Mouse (Mus musculus): ENCODE results near the gene Itgb6. TPM values are rescaled to one million over a fixed set of nuclear protein-coding genes. Genes with fewer than 3 reads are reported as not detected.

Gene Itgb6
- polyA plus RNA-seq, 1 experiment from 2014 or later = 0.10 TPM

- peak; percentile 66 for ATAC-seq (ENCODE audit: low FRiP score, low read depth)
- Histone ChIP-seq H3K27me3 (peaks cover 26% of the 10 kb centered on the region), H3K36me3 (no peaks in the 10 kb centered on the region)
Observed at GRCm38 (mm10) chr2:60636910-60637761, 85.3 kb downstream of the Itgb6 start.

GRCm38 (mm10) chr2:60636481-60636880 is 86.0 kb downstream of the Itgb6 start:
- 42% methylated on average over 3 of the region's 3 CpGs for WGBS
- Histone ChIP-seq H3K4me3 (no peak overlapping the region), H3K27me3 (peaks cover 26% of the 10 kb centered on the region), H3K4me2 (replicated peaks) (no peak overlapping the region), H3K27ac (replicated peaks) (no peak overlapping the region), H3K4me1 (peaks cover 23% of the 10 kb centered on the region), H3K36me3 (no peaks in the 10 kb centered on the region), H3K9me3 (no peaks in the 10 kb centered on the region), H3K9ac (replicated peaks) (no peak overlapping the region)
- ATAC-seq (ENCODE audit: low FRiP score, low read depth) = peak; percentile 38; the same call in 1 of the 2 replicates

More at GRCm38 (mm10) chr2:60636910-60637761, 85.3 kb downstream of the Itgb6 start:
- Histone ChIP-seq H3K4me1 (peaks cover 23% of the 10 kb centered on the region), H3K4me2 (replicated peaks) (peak overlapping the region; percentile 27), H3K9me3 (no peaks in the 10 kb centered on the region), H3K9ac (replicated peaks) (no peak overlapping the region), H3K4me3 (no peak overlapping the region), H3K27ac (replicated peaks) (no peak overlapping the region)
- WGBS = 48% methylated on average over 20 of the region's 20 CpGs

- H3K36me3 ChIP-seq = no peaks in the 10 kb centered on the region
- ATAC-seq (ENCODE audit: low FRiP score, low read depth) = no peak
- H3K4me1 ChIP-seq = peaks cover 23% of the 10 kb centered on the region
- no peaks in the 10 kb centered on the region for H3K9me3 ChIP-seq
- no peak overlapping the region for H3K9ac ChIP-seq (replicated peaks)
- no peak overlapping the region for H3K4me2 ChIP-seq (replicated peaks)
- H3K4me3 ChIP-seq = no peak overlapping the region
- H3K27ac ChIP-seq (replicated peaks) = no peak overlapping the region
- WGBS = 55% methylated on average over 6 of the region's 6 CpGs
- H3K27me3 ChIP-seq = peaks cover 26% of the 10 kb centered on the region
Observed at GRCm38 (mm10) chr2:60636038-60636437, 86.4 kb downstream of the Itgb6 start.

GRCm38 (mm10) chr2:60632791-60633190 is 89.7 kb downstream of the Itgb6 start:
- Histone ChIP-seq H3K27ac (replicated peaks) (no peak overlapping the region), H3K4me3 (no peak overlapping the region), H3K4me2 (replicated peaks) (no peak overlapping the region), H3K36me3 (no peaks in the 10 kb centered on the region), H3K9me3 (no peaks in the 10 kb centered on the region), H3K4me1 (peaks cover 17% of the 10 kb centered on the region), H3K9ac (replicated peaks) (no peak overlapping the region), H3K27me3 (peaks cover 16% of the 10 kb centered on the region)
- no peak for ATAC-seq (ENCODE audit: low FRiP score, low read depth)
- 86% methylated on average over 2 of the region's 2 CpGs for WGBS

GRCm38 (mm10) chr2:60630304-60630703 is 92.1 kb downstream of the Itgb6 start:
- no peak for ATAC-seq (ENCODE audit: low FRiP score, low read depth)
- H3K9ac ChIP-seq (replicated peaks) = no peak overlapping the region
- 63% methylated on average over 2 of the region's 2 CpGs for WGBS

GRCm38 (mm10) chr2:60627952-60628351 is 94.5 kb downstream of the Itgb6 start:
- WGBS = 86% methylated on average over 4 of the region's 4 CpGs
- no peak overlapping the region for H3K4me3 ChIP-seq
- no peak for ATAC-seq (ENCODE audit: low FRiP score, low read depth)
- no peaks in the 10 kb centered on the region for H3K36me3 ChIP-seq
- no peak overlapping the region for H3K4me2 ChIP-seq (replicated peaks)
- no peaks in the 10 kb centered on the region for H3K27me3 ChIP-seq
- no peaks in the 10 kb centered on the region for H3K4me1 ChIP-seq
- H3K27ac ChIP-seq (replicated peaks) = no peak overlapping the region
- no peak overlapping the region for H3K9ac ChIP-seq (replicated peaks)
- no peaks in the 10 kb centered on the region for H3K9me3 ChIP-seq

More at GRCm38 (mm10) chr2:60630304-60630703, 92.1 kb downstream of the Itgb6 start:
- H3K9me3 ChIP-seq = no peaks in the 10 kb centered on the region
- no peaks in the 10 kb centered on the region for H3K4me1 ChIP-seq
- H3K27me3 ChIP-seq = 0 out of 2 replicates have a peak, but pooled peaks cover 6% of the 10 kb centered on the region
- no peaks in the 10 kb centered on the region for H3K36me3 ChIP-seq
- no peak overlapping the region for H3K27ac ChIP-seq (replicated peaks)
- no peak overlapping the region for H3K4me3 ChIP-seq
- no peak overlapping the region for H3K4me2 ChIP-seq (replicated peaks)

- Histone ChIP-seq H3K4me3 (no peak overlapping the region), H3K4me2 (replicated peaks) (no peak overlapping the region), H3K36me3 (no peaks in the 10 kb centered on the region), H3K4me1 (no peaks in the 10 kb centered on the region), H3K9ac (replicated peaks) (no peak overlapping the region), H3K9me3 (no peaks in the 10 kb centered on the region), H3K27me3 (no peaks in the 10 kb centered on the region), H3K27ac (replicated peaks) (no peak overlapping the region)
- WGBS = 78% methylated on average over 10 of the region's 10 CpGs
- ATAC-seq (ENCODE audit: low FRiP score, low read depth) = no peak
Observed at GRCm38 (mm10) chr2:60627515-60627914, 94.9 kb downstream of the Itgb6 start.

- no peak overlapping the region for H3K27ac ChIP-seq (replicated peaks)
- H3K27me3 ChIP-seq = no peaks in the 10 kb centered on the region
- no peak for ATAC-seq (ENCODE audit: low FRiP score, low read depth)
- 61% methylated on average over 2 of the region's 2 CpGs for WGBS
- H3K4me2 ChIP-seq (replicated peaks) = no peak overlapping the region
- H3K4me1 ChIP-seq = no peaks in the 10 kb centered on the region
- no peaks in the 10 kb centered on the region for H3K9me3 ChIP-seq
- H3K9ac ChIP-seq (replicated peaks) = no peak overlapping the region
- H3K36me3 ChIP-seq = no peaks in the 10 kb centered on the region
- no peak overlapping the region for H3K4me3 ChIP-seq
Observed at GRCm38 (mm10) chr2:60625766-60626165, 96.7 kb downstream of the Itgb6 start.

- H3K27me3 ChIP-seq = no peaks in the 10 kb centered on the region
- WGBS = 86% methylated on average over 7 of the region's 7 CpGs
Observed at GRCm38 (mm10) chr2:60622161-60622560, 100.3 kb downstream of the Itgb6 start.

GRCm38 (mm10) chr2:60614758-60615157 is 107.7 kb downstream of the Itgb6 start:
- no peak for ATAC-seq (ENCODE audit: low FRiP score, low read depth)
- H3K27ac ChIP-seq (replicated peaks) = no peak overlapping the region
- no peak overlapping the region for H3K4me2 ChIP-seq (replicated peaks)
- 91% methylated on average over 7 of the region's 7 CpGs for WGBS
- H3K4me1 ChIP-seq = peaks cover 17% of the 10 kb centered on the region
- no peaks in the 10 kb centered on the region for H3K36me3 ChIP-seq
- H3K9me3 ChIP-seq = no peaks in the 10 kb centered on the region
- no peak overlapping the region for H3K9ac ChIP-seq (replicated peaks)
- no peak overlapping the region for H3K4me3 ChIP-seq
- no peaks in the 10 kb centered on the region for H3K27me3 ChIP-seq

More at GRCm38 (mm10) chr2:60622161-60622560, 100.3 kb downstream of the Itgb6 start:
- Histone ChIP-seq H3K4me2 (replicated peaks) (no peak overlapping the region), H3K4me1 (no peaks in the 10 kb centered on the region), H3K4me3 (no peak overlapping the region), H3K36me3 (no peaks in the 10 kb centered on the region), H3K9me3 (no peaks in the 10 kb centered on the region), H3K9ac (replicated peaks) (no peak overlapping the region), H3K27ac (replicated peaks) (no peak overlapping the region)
- ATAC-seq (ENCODE audit: low FRiP score, low read depth) = no peak

- H3K36me3 ChIP-seq = no peaks in the 10 kb centered on the region
- H3K4me2 ChIP-seq (replicated peaks) = 0 out of 2 replicates have a peak overlapping the region, but pooled peaks have one; percentile 16
- peaks cover 17% of the 10 kb centered on the region for H3K4me1 ChIP-seq
- 53% methylated on average over 3 of the region's 3 CpGs for WGBS
- H3K27me3 ChIP-seq = no peaks in the 10 kb centered on the region
- H3K9ac ChIP-seq (replicated peaks) = no peak overlapping the region
- H3K27ac ChIP-seq (replicated peaks) = no peak overlapping the region
- ATAC-seq (ENCODE audit: low FRiP score, low read depth) = peak; percentile 10; the same call in 1 of the 2 replicates
- H3K4me3 ChIP-seq = no peak overlapping the region
- no peaks in the 10 kb centered on the region for H3K9me3 ChIP-seq
Observed at GRCm38 (mm10) chr2:60613857-60614228, 108.6 kb downstream of the Itgb6 start.

Measured in midbrain, embryonic 12.5 days (tissue).